Mouse (Mus musculus) liver, adult 2 months (tissue): ENCODE results near the gene Lypla2. TPM values are rescaled to one million over a fixed set of nuclear protein-coding genes. Genes with fewer than 3 reads are reported as not detected.
A peak's percentile ranks its signal among the peaks of the same experiment; 100 is the strongest.

Experiments used
- DNase-seq: peaks from one replicate; pipeline ENCODE4 v3.0.0-alpha.2; 2011; ENCODE audit warnings: low read depth, low spot score; ENCODE audit errors: extremely low read depth
- H3K27ac ChIP-seq: fragments of 200-500 bp; replicated peaks from 2 replicates; pipeline ENCODE4 v1.5.1; 2012; ENCODE audit warnings: low read depth, mild to moderate bottlenecking, control low read depth, inconsistent platforms, low read length; ENCODE audit not compliant: insufficient read depth
- H3K27me3 ChIP-seq: fragments of 200-500 bp; 2 replicates; pipeline ENCODE4 v1.6.1; 2012; ENCODE audit warnings: mild to moderate bottlenecking, moderate library complexity, low read length, inconsistent platforms; ENCODE audit not compliant: control insufficient read depth, insufficient read depth
- H3K36me3 ChIP-seq: fragments of 200-500 bp; 2 replicates; pipeline ENCODE4 v1.6.1; 2012; ENCODE audit warnings: low read length, inconsistent platforms; ENCODE audit not compliant: control insufficient read depth, insufficient read depth
- H3K4me1 ChIP-seq: fragments of 200-500 bp; 2 replicates; pipeline ENCODE4 v1.6.1; 2011; ENCODE audit warnings: low read length; ENCODE audit not compliant: control insufficient read depth, insufficient read depth
- H3K4me3 ChIP-seq: fragments of 200-500 bp; 2 replicates; pipeline ENCODE4 v1.5.1; 2011; ENCODE audit warnings: low read depth, mild to moderate bottlenecking, control low read depth, low read length, moderate library complexity; ENCODE audit not compliant: insufficient read depth
- H3K79me2 ChIP-seq: fragments of 200-500 bp; 2 replicates; pipeline ENCODE4 v1.6.1; 2012; ENCODE audit warnings: inconsistent platforms, mild to moderate bottlenecking, low read length, moderate library complexity; ENCODE audit not compliant: control insufficient read depth, insufficient read depth
- H3K9ac ChIP-seq: fragments of 200-500 bp; 2 replicates; pipeline ENCODE4 v1.6.1; 2012; ENCODE audit warnings: low read depth, mild to moderate bottlenecking, control low read depth, inconsistent platforms, low read length
- CTCF ChIP-seq: fragments of 200-500 bp; IDR thresholded peaks from 2 replicates; pipeline ENCODE4 v1.5.1; 2011; ENCODE audit warnings: low read depth, low read length, control low read depth
- POLR2A ChIP-seq: fragments of 200-500 bp; IDR thresholded peaks from 2 replicates; pipeline ENCODE4 v1.6.1; 2011; ENCODE audit warnings: low read length, control low read depth; ENCODE audit not compliant: insufficient read depth; ENCODE audit errors: extremely low read depth
- WGBS: fragments of 180-500 bp; shearing (Covaris S2); methylation state at CpG from one replicate; pipeline ENCODE4 v1.1.7; 2018; 5-methylcytosine and 5-hydroxymethylcytosine counted together
- polyA plus RNA-seq: library from polyadenylated mRNA; depleted of rRNA; stranded (reverse); fragments of >200 nt; gene quantifications from 2 replicates; pipeline ENCODE4 v1.2.3, GENCODE M21; 2012
- total RNA-seq: library from RNA; depleted of rRNA; stranded (reverse); fragments of >200 nt; gene quantifications from 2 replicates; pipeline ENCODE4 v1.2.3, GENCODE M21; 2014

The Lypla2 gene
- total and polyA plus RNA-seq, 2 experiments: 21.8 to 116 TPM

- Histone ChIP-seq H3K36me3 (peaks cover 18% of the 10 kb centered on the region), H3K27me3 (no peaks in the 10 kb centered on the region), H3K9ac (peak overlapping the region; percentile 90), H3K27ac (peak overlapping the region; percentile 14; the same call in 1 of the 2 replicates), H3K4me1 (peaks cover 6% of the 10 kb centered on the region), H3K4me3 (peak overlapping the region; percentile 79), H3K79me2 (peaks cover 8% of the 10 kb centered on the region)
- whole genome bisulfite sequencing: under 1% methylated on average over 35 of the region's 35 CpGs
- no peak for DNase-seq
- TF ChIP-seq CTCF: no peak
- no peak for TF ChIP-seq POLR2A
Measured at GRCm38 (mm10) chr4:135971805-135972555, 446 bp downstream of the Lypla2 start.

GRCm38 (mm10) chr4:135970585-135970984 lies 1.8 kb downstream of the Lypla2 start:
- Histone ChIP-seq H3K27me3 (no peaks in the 10 kb centered on the region), H3K27ac (no peak overlapping the region), H3K4me3 (no peak overlapping the region), H3K9ac (no peak overlapping the region), H3K4me1 (peaks cover 6% of the 10 kb centered on the region), H3K36me3 (peaks cover 8% of the 10 kb centered on the region), H3K79me2 (peaks cover 8% of the 10 kb centered on the region)
- no peak for DNase-seq
- 90% methylated on average over 11 of the region's 11 CpGs for WGBS
- TF ChIP-seq POLR2A (no peak), CTCF (no peak)

GRCm38 (mm10) chr4:135969070-135969750 lies 3.2 kb downstream of the Lypla2 start:
- no peak for DNase-seq
- 75% methylated on average over 13 of the region's 13 CpGs for WGBS
- Histone ChIP-seq H3K9ac (no peak overlapping the region), H3K27me3 (no peaks in the 10 kb centered on the region), H3K27ac (no peak overlapping the region), H3K4me3 (no peak overlapping the region), H3K4me1 (peaks cover 8% of the 10 kb centered on the region), H3K79me2 (peaks cover 8% of the 10 kb centered on the region), H3K36me3 (no peaks in the 10 kb centered on the region; the same call in 1 of the 2 replicates)
- no peak for TF ChIP-seq CTCF
- TF ChIP-seq POLR2A: no peak

GRCm38 (mm10) chr4:135968271-135968869 lies 4.1 kb downstream of the Lypla2 start:
- Histone ChIP-seq H3K4me1 (peaks cover 8% of the 10 kb centered on the region), H3K36me3 (no peaks in the 10 kb centered on the region; the same call in 1 of the 2 replicates), H3K79me2 (peaks cover 8% of the 10 kb centered on the region), H3K9ac (no peak overlapping the region), H3K27ac (no peak overlapping the region), H3K4me3 (no peak overlapping the region), H3K27me3 (no peaks in the 10 kb centered on the region)
- DNase-seq: no peak
- TF ChIP-seq POLR2A (no peak), CTCF (no peak)
- WGBS: 78% methylated on average over 19 of the region's 19 CpGs

- Histone ChIP-seq H3K36me3 (no peaks in the 10 kb centered on the region; the same call in 1 of the 2 replicates), H3K4me1 (peaks cover 10% of the 10 kb centered on the region), H3K9ac (no peak overlapping the region), H3K79me2 (peaks cover 7% of the 10 kb centered on the region), H3K27ac (no peak overlapping the region), H3K4me3 (no peak overlapping the region), H3K27me3 (no peaks in the 10 kb centered on the region)
- 89% methylated on average over 18 of the region's 18 CpGs for WGBS
- no peak for TF ChIP-seq CTCF
- TF ChIP-seq POLR2A: no peak
- no peak for DNase-seq
Measured at GRCm38 (mm10) chr4:135967086-135967760, 5.2 kb downstream of the Lypla2 start.
